11 mouse cellular contexts compared by ENCODE assay signal in the genomic region with DNA sequence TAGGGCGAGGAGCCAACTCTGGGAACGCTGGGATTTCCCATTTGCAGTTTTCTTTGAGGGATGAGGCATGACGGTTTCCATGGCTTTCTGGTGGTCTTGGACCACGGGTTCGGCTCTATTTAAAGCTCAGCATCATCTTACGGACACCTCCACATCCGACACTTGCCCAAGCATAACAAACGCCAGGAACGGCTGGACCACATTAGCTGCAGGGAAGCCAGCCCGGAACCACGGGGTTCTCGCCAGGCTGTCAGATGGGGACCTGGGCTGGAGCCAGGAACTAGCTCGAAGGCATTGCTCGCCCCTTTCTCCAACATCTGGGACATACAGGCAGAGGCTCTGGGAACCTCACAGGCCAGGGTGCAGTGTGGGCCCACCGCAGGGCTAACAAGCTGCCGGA. TPM values are rescaled to one million over a fixed set of nuclear protein-coding genes. Genes with fewer than 3 reads are reported as not detected.
A peak's percentile ranks its signal among the peaks of the same experiment; 100 is the strongest.
DNase-seq lines count a peak whose midpoint lies in the region; ATAC-seq lines count a peak whose summit lies in the region.
"Had no signal": no experiment of that assay in that cellular context is flagged by ENCODE, and none has a peak within 500 bp of the region (broad histone marks: within the 10 kb centered on the region; RNA-seq: fewer than 3 reads in every experiment).

No protein-coding gene starts in this region.

- no peaks in the 10 kb centered on the region for H3K27me3 ChIP-seq in heart, embryonic 10.5 days (ENCODE audit: insufficient read depth, poor library complexity, severe bottlenecking)
- H3K27me3 ChIP-seq in heart, embryonic 13.5 days (replicated peaks), result 0 out of 2 replicates have a peak, but pooled peaks cover under 1% of the 10 kb centered on the region

- DNase-seq in heart, adult 18-20 months, result peak; percentile 70 to 74
- DNase-seq in heart, embryonic 10.5 days (ENCODE audit: low spot score), result no peak
- peak; percentile 29 for DNase-seq in right cerebral cortex, adult 18-20 months
- no peak for DNase-seq in right cerebral cortex, postnatal 36 days (ENCODE audit: low spot score in 2 of 2)
- DNase-seq in skeletal muscle tissue, adult 2 months (ENCODE audit: low read depth, low spot score), result peak; percentile 51
- no peak for DNase-seq in thymus, postnatal 14 days
- DNase-seq in urinary bladder, postnatal 10 days (ENCODE audit: low spot score), result no peak

- H3K27ac ChIP-seq in heart, embryonic 10.5 days, result no peak overlapping the region
- H3K27ac ChIP-seq in heart, embryonic 13.5 days (replicated peaks), result no peak overlapping the region

- H3K36me3 ChIP-seq in heart, embryonic 10.5 days, result no peaks in the 10 kb centered on the region
- H3K36me3 ChIP-seq in heart, embryonic 13.5 days, result no peaks in the 10 kb centered on the region

- 0 out of 2 replicates have a peak overlapping the region, but pooled peaks have one; percentile 44 for H3K9ac ChIP-seq in heart, embryonic 13.5 days

- H3K4me3 ChIP-seq in heart, embryonic 10.5 days, result no peak overlapping the region
- no peak overlapping the region for H3K4me3 ChIP-seq in heart, embryonic 13.5 days

- no peaks in the 10 kb centered on the region for H3K4me1 ChIP-seq in heart, embryonic 10.5 days
- H3K4me1 ChIP-seq in heart, embryonic 13.5 days, result 0 out of 2 replicates have a peak, but pooled peaks cover 5% of the 10 kb centered on the region

- no peak overlapping the region for H3K4me2 ChIP-seq in heart, embryonic 13.5 days

- no peaks in the 10 kb centered on the region for H3K9me3 ChIP-seq in heart, embryonic 10.5 days
- no peaks in the 10 kb centered on the region for H3K9me3 ChIP-seq in heart, embryonic 13.5 days

- no peak for ATAC-seq in heart, embryonic 13.5 days (ENCODE audit: extremely low read depth, insufficient number of reproducible peaks, low FRiP score, low TSS enrichment)

- 75% methylated on average over 16 of the region's 16 CpGs for WGBS in heart, embryonic 10.5 days
- 60% methylated on average over 16 of the region's 16 CpGs for WGBS in heart, embryonic 13.5 days

RNA-seq across cellular contexts. Expression of a gene that starts 17.6 kb away (rescaled TPM):
- 10 to 100 TPM; 10.2 to 23.2 TPM for total RNA-seq in heart, adult 18-20 months (2021)
- polyA plus RNA-seq in heart, embryonic 10.5 days (2016; fragmentation: Nextera tagmentation; extraction: Ambion mirVana), result 21.1 and 27.9 TPM in 2 replicates
- polyA plus RNA-seq in heart, embryonic 13.5 days (2015; fragmentation: Nextera tagmentation; extraction: Ambion mirVana), result 15.3 and 15.8 TPM in 2 replicates

RNA-seq across cellular contexts. Expression of a gene that starts 26.4 kb away (rescaled TPM):
- total RNA-seq in heart, adult 18-20 months (2021), result 10 to 100 TPM; 37.8 to 44.5 TPM
- 20.4 and 24.5 TPM in 2 replicates for polyA plus RNA-seq in heart, embryonic 10.5 days (2016; fragmentation: Nextera tagmentation; extraction: Ambion mirVana)
- polyA plus RNA-seq in heart, embryonic 13.5 days (2015; fragmentation: Nextera tagmentation; extraction: Ambion mirVana), result 12.8 and 13.2 TPM in 2 replicates

RNA-seq across cellular contexts. Expression of a gene that starts 29.3 kb away (rescaled TPM):
- total RNA-seq in heart, adult 18-20 months (2021), result not detected
- polyA plus RNA-seq in heart, embryonic 10.5 days (2016; fragmentation: Nextera tagmentation; extraction: Ambion mirVana), result not detected in 2 replicates
- polyA plus RNA-seq in heart, embryonic 13.5 days (2015; fragmentation: Nextera tagmentation; extraction: Ambion mirVana), result 0.05 TPM in 1 of 2 replicates, not detected in the other
- total RNA-seq: common myeloid progenitor, adult 5-6 weeks; ES-E14 had no signal
- polyA plus RNA-seq: intestine, embryonic 14.5 days had no signal

RNA-seq across cellular contexts. Expression of a gene that starts 44.0 kb away (rescaled TPM):
- total RNA-seq in heart, adult 18-20 months (2021), result 1 to 10 TPM; 1.9 to 2.6 TPM
- 11.6 and 13.6 TPM in 2 replicates for polyA plus RNA-seq in heart, embryonic 10.5 days (2016; fragmentation: Nextera tagmentation; extraction: Ambion mirVana)
- 8.7 and 8.9 TPM in 2 replicates for polyA plus RNA-seq in heart, embryonic 13.5 days (2015; fragmentation: Nextera tagmentation; extraction: Ambion mirVana)

Comparison
In these comparisons a context has a peak if more than half of its experiments do, and no peak if none do; other contexts are left out.
1. DNase-seq: peak in heart, adult 18-20 months (2 of 2), right cerebral cortex, adult 18-20 months (single experiment) and skeletal muscle tissue, adult 2 months (single experiment); none in heart, embryonic 10.5 days (single experiment), right cerebral cortex, postnatal 36 days (0 of 2), thymus, postnatal 14 days (single experiment) and urinary bladder, postnatal 10 days (single experiment).